Mouse (Mus musculus) WW6 (cell line): ENCODE measurements at regions not wholly inside any gene's neighbourhood (a gene's known extent, or its start where the extent isn't known, plus 50 kb on each side); places are given as distances from the start of the nearest gene placed in this dataset.

ENCODE experiments used
- DNase-seq: peaks from one replicate; pipeline ENCODE4 v3.0.0-alpha.2; 2013; ENCODE audit warnings: low read depth, low spot score

- no peak for DNase-seq
Observed at GRCm38 (mm10) chr11:18015239-18015638, 61.6 kb upstream of the Etaa1 start.

- DNase-seq = no peak
Observed at GRCm38 (mm10) chr11:18014610-18015009, 60.9 kb upstream of the Etaa1 start.

GRCm38 (mm10) chr11:18012085-18012484 is 58.4 kb upstream of the Etaa1 start:
- DNase-seq = no peak

- peak; percentile 36 for DNase-seq
Observed at GRCm38 (mm10) chr11:18011101-18011733, 57.5 kb upstream of the Etaa1 start.

- DNase-seq = no peak
Observed at GRCm38 (mm10) chr11:18008140-18008539, 54.5 kb upstream of the Etaa1 start.
